Mouse (Mus musculus): ENCODE data around the gene Yipf2.

- TF ChIP-seq CTCF (IDR thresholded peaks at IDR 0.05; ENCODE audit: control insufficient read depth, insufficient read depth, insufficient read length) (no peak), USF1 (IDR thresholded peaks at IDR 0.05; ENCODE audit: low read depth) (no peak), MAX (IDR thresholded peaks at IDR 0.05) (no peak)
Measured at GRCm38 (mm10) chr9:21568657-21569255, 23.9 kb downstream of the Yipf2 start.

Measured in C2C12 (cell line).